Mouse (Mus musculus): ENCODE data around the gene Elovl7.

Gene Elovl7

GRCm38 (mm10) chr13:108214081-108214484 is at the start of gene Elovl7:
Elovl7 (plus strand) TSS chr13:108214404.
- peak; percentile 90 for DNase-seq

DNA sequence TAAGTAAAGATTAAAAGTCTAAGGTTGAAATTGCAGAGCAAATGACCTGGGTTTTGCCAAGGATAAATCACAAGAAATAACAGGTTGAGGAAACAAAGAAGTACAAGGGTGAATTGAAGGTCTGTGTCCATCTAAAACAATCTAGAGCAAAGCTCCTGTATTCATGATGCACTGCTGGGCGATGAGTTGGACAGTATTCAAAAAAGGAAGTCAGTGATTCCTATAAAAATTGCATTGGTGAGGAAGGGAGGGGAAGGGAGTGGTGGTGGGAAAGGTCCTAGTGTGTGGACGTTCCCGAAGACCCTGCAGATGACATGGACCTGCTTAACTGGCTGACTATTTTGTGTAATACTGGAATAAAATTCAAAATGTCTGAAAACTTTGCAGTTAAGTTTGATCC is 49.6 kb upstream of the Elovl7 start:
- peak; percentile 32 to 42 for DNase-seq

- DNase-seq, result no peak
These were observed 44.2 kb upstream of the Elovl7 start for GRCm38 (mm10) chr13:108170002-108170401.

- DNase-seq, result peak; percentile 71 to 80
These were observed 43.7 kb upstream of the Elovl7 start for GRCm38 (mm10) chr13:108170511-108170910.

DNA sequence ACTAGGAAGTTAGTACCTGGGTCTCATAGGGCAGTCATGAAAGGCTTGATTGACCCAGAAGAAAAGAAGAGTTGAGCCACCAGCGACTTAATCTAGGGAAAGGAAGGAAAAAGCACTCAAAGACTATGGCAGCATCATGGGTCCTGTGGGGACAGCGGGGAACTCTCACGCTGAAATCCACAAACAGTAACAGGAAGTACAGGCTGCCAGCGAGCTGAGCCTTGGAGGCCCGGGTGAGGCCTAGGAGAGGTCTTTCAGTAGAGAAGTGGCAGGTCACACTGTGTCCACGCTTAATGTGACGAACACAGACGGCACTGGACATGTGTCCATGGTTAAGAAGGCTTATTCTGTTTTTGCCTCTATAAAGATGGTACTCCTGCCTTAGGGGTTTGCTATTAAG is 34.6 kb upstream of the Elovl7 start:
- no peak for DNase-seq

- no peak for DNase-seq
These were observed 33.4 kb upstream of the Elovl7 start for GRCm38 (mm10) chr13:108180821-108181220.

DNA sequence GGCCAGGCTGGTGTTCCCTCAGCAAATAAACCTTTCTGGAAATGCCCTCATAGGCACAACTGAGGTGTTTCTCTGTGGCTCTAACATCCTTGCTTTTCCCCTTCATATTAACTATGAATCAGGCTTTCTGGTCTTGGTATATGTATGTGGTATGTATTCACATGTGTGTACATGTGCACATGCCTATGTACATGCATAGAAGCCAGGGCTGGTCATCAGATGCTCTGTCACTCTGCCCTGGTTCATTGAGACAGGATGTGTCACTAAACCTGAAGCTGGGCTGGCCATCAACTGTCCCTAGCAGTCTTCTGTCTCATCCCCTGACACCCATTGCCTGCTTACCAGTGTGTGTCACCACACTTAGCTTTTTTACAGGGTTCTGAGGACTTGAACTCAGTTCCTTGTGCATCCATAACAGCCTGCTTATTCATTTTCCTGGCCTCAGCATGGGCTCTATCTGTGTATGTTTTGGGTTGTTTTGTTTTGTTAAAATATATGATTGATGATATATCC is 29.4 kb upstream of the Elovl7 start:
- no peak for DNase-seq

DNA sequence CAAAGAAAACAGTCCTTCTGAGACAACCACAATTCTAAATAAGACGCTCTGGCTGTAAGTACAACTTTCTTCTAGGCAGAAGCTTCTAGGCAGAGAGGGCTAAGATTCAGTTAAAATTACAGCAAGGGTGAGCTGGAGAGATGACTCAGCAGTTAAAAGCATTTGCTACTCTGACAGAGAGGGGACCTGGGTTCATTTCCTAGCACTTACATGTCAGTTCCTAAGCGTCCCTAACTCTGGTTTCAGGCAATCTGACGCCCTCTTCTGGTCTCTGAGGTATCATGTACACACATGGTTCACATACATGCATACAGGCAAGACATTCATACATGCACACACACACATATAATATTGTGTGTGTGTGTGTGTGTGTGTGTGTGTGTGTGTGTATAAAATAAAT is 28.7 kb upstream of the Elovl7 start:
- no peak for DNase-seq

- no peak for DNase-seq
These were observed 26.2 kb upstream of the Elovl7 start for GRCm38 (mm10) chr13:108187994-108188393.

- peak in 1 of 2 experiments; percentile 38 for DNase-seq
These were observed 23.0 kb upstream of the Elovl7 start for GRCm38 (mm10) chr13:108191074-108191720.

GRCm38 (mm10) chr13:108195474-108195873 is 18.7 kb upstream of the Elovl7 start:
- DNase-seq, result peak; percentile 26 to 42

GRCm38 (mm10) chr13:108204857-108205256 is 9.3 kb upstream of the Elovl7 start:
- DNase-seq, result no peak

DNA sequence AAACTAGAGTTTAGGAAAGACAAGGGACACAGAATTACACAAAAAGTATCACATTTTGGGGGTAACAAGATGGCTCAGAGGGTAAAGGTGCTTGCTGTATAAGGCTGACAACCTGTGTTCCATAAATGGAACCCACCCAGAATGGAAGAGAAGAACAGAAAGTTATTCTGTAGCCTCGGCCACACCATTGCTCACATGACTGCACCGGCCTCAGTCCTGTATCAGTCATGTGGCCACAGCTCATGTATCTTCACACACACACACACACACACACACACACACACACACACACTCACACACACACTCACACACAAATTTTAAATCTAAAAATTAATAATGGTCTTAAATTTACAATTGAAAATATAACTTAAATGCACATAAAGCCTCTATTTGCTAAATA is 6.8 kb upstream of the Elovl7 start:
- DNase-seq, result no peak

- no peak for DNase-seq
These were observed 6.1 kb upstream of the Elovl7 start for GRCm38 (mm10) chr13:108208090-108208489.

DNA sequence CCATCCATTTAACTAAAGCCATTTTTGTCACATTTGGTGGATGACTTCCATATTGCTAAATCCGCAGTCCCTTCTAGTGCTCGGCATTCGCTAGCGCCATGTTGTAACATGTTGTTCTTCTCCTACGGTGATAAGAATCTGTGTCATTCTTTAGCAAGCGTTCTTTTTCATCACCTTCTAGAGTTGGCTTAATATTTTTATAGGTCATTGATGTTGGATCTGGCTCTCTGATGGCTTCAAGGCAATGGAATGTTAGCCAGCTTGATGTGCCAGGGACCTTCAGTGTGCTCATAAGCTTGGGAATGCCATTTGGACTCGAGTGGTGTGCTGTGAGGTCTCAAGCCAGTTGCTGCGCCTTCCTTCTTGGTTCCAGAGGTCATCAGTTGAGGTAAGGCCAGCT is 3.2 kb upstream of the Elovl7 start:
- no peak for DNase-seq

DNA sequence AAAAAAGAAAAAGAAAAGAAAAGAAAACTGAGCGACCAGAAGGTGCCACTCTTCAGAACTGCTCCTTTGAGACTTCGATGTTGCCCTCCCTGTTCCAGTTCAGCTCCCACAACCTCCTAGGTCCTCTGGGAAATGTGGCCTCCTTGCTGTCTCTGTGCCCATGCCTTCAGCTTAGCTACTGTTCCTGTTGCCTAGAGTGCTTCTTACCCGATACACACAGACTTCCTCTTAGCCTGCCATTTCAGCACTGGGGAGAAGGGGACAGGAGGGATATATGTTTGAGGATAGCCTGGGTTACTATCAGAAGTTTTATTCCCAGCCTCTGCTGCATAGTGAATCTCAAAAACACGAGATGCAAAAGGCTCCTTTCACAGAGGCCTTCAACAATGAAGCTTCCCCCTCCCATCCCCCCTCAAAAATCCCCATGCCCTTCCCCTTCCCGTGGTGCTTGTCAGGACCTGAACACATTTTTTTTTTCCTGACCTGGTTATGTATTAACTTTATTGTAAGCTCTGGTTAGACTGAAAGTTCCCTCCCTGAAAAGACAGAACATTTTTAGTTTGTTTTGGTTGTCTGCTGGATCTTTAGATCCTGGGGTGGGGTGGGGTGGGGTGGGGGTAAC is 1.7 kb upstream of the Elovl7 start:
- DNase-seq, result no peak

- peak; percentile 47 to 61 for DNase-seq
These were observed 392 bp downstream of the Elovl7 start for GRCm38 (mm10) chr13:108214485-108215107.

GRCm38 (mm10) chr13:108215231-108215780 is 1.1 kb downstream of the Elovl7 start:
- peak; percentile 8 to 32 for DNase-seq

GRCm38 (mm10) chr13:108219773-108220172 is 5.6 kb downstream of the Elovl7 start:
- DNase-seq, result no peak

- DNase-seq, result no peak
These were observed 15.0 kb downstream of the Elovl7 start for GRCm38 (mm10) chr13:108229191-108229590.

- no peak for DNase-seq
These were observed 15.6 kb downstream of the Elovl7 start for GRCm38 (mm10) chr13:108229634-108230330.

- DNase-seq, result peak; percentile 21 to 38
These were observed 25.8 kb downstream of the Elovl7 start for GRCm38 (mm10) chr13:108240012-108240411.

- DNase-seq, result no peak
These were observed 27.5 kb downstream of the Elovl7 start for GRCm38 (mm10) chr13:108241715-108242114.
